Mouse (Mus musculus): ENCODE measurements at regions not wholly inside any gene's neighbourhood (a gene's known extent, or its start where the extent isn't known, plus 50 kb on each side); places are given as distances from the start of the nearest gene placed in this dataset.
A peak's percentile ranks its signal among the peaks of the same experiment; 100 is the strongest.

- ATAC-seq (ENCODE audit: insufficient number of reproducible peaks, insufficient read depth, low FRiP score, low TSS enrichment), result no peak
- Histone ChIP-seq H3K27me3 (no peaks in the 10 kb centered on the region; the same call in 1 of the 2 replicates), H3K4me2 (replicated peaks) (no peak overlapping the region), H3K36me3 (no peaks in the 10 kb centered on the region), H3K4me1 (no peaks in the 10 kb centered on the region), H3K4me3 (no peak overlapping the region), H3K9me3 (no peaks in the 10 kb centered on the region), H3K27ac (no peak overlapping the region), H3K9ac (no peak overlapping the region)
- 88% methylated on average over 2 of the region's 2 CpGs for WGBS
Observed at GRCm38 (mm10) chr13:101024971-101025370, 191.7 kb upstream of the Slc30a5 start.

GRCm38 (mm10) chr13:101019272-101019676, 186.0 kb upstream of the Slc30a5 start:
- no peak overlapping the region for H3K27ac ChIP-seq
- no peak overlapping the region for H3K4me2 ChIP-seq (replicated peaks)
- H3K4me1 ChIP-seq, result no peaks in the 10 kb centered on the region
- no peak overlapping the region for H3K4me3 ChIP-seq
- 65% methylated on average over 7 of the region's 7 CpGs for WGBS
- H3K9me3 ChIP-seq, result no peaks in the 10 kb centered on the region
- no peaks in the 10 kb centered on the region for H3K36me3 ChIP-seq
- ATAC-seq (ENCODE audit: insufficient number of reproducible peaks, insufficient read depth, low FRiP score, low TSS enrichment), result no peak
- H3K9ac ChIP-seq, result no peak overlapping the region
- H3K27me3 ChIP-seq, result no peaks in the 10 kb centered on the region

- no peaks in the 10 kb centered on the region for H3K9me3 ChIP-seq
Observed at GRCm38 (mm10) chr13:101017041-101017440, 183.8 kb upstream of the Slc30a5 start.

GRCm38 (mm10) chr13:101016181-101016580, 183.0 kb upstream of the Slc30a5 start:
- no peaks in the 10 kb centered on the region for H3K36me3 ChIP-seq
- H3K27me3 ChIP-seq, result no peaks in the 10 kb centered on the region

More at GRCm38 (mm10) chr13:101017041-101017440, 183.8 kb upstream of the Slc30a5 start:
- no peaks in the 10 kb centered on the region for H3K36me3 ChIP-seq
- no peak overlapping the region for H3K4me3 ChIP-seq
- ATAC-seq (ENCODE audit: insufficient number of reproducible peaks, insufficient read depth, low FRiP score, low TSS enrichment), result no peak
- H3K27ac ChIP-seq, result no peak overlapping the region
- H3K9ac ChIP-seq, result no peak overlapping the region
- no peaks in the 10 kb centered on the region for H3K4me1 ChIP-seq
- H3K4me2 ChIP-seq (replicated peaks), result no peak overlapping the region
- no peaks in the 10 kb centered on the region for H3K27me3 ChIP-seq
- WGBS, result 87% methylated on average over 6 of the region's 6 CpGs

GRCm38 (mm10) chr13:101015435-101015834, 182.2 kb upstream of the Slc30a5 start:
- Histone ChIP-seq H3K9ac (no peak overlapping the region), H3K36me3 (no peaks in the 10 kb centered on the region), H3K27me3 (no peaks in the 10 kb centered on the region), H3K27ac (no peak overlapping the region), H3K4me2 (replicated peaks) (no peak overlapping the region), H3K9me3 (no peaks in the 10 kb centered on the region), H3K4me3 (no peak overlapping the region), H3K4me1 (no peaks in the 10 kb centered on the region)
- no peak for ATAC-seq (ENCODE audit: insufficient number of reproducible peaks, insufficient read depth, low FRiP score, low TSS enrichment)
- WGBS, result 34% methylated on average over 3 of the region's 3 CpGs

More at GRCm38 (mm10) chr13:101016181-101016580, 183.0 kb upstream of the Slc30a5 start:
- WGBS, result 45% methylated on average over 1 of the region's 1 CpGs
- H3K9ac ChIP-seq, result no peak overlapping the region
- no peaks in the 10 kb centered on the region for H3K9me3 ChIP-seq
- no peaks in the 10 kb centered on the region for H3K4me1 ChIP-seq
- no peak overlapping the region for H3K4me3 ChIP-seq
- ATAC-seq (ENCODE audit: insufficient number of reproducible peaks, insufficient read depth, low FRiP score, low TSS enrichment), result no peak
- no peak overlapping the region for H3K27ac ChIP-seq
- no peak overlapping the region for H3K4me2 ChIP-seq (replicated peaks)

- H3K27me3 ChIP-seq, result no peaks in the 10 kb centered on the region
- ATAC-seq (ENCODE audit: insufficient number of reproducible peaks, insufficient read depth, low FRiP score, low TSS enrichment), result no peak
- 92% methylated on average over 2 of the region's 2 CpGs for WGBS
Observed at GRCm38 (mm10) chr13:101013604-101014003, 180.4 kb upstream of the Slc30a5 start.

GRCm38 (mm10) chr13:100990646-100991045, 157.4 kb upstream of the Slc30a5 start:
- Histone ChIP-seq H3K4me3 (no peak overlapping the region), H3K9ac (no peak overlapping the region)
- WGBS, result 83% methylated on average over 2 of the region's 2 CpGs

More at GRCm38 (mm10) chr13:101013604-101014003, 180.4 kb upstream of the Slc30a5 start:
- Histone ChIP-seq H3K27ac (no peak overlapping the region), H3K9ac (no peak overlapping the region), H3K9me3 (no peaks in the 10 kb centered on the region), H3K36me3 (no peaks in the 10 kb centered on the region), H3K4me2 (replicated peaks) (no peak overlapping the region), H3K4me1 (no peaks in the 10 kb centered on the region), H3K4me3 (no peak overlapping the region)

GRCm38 (mm10) chr13:100988671-100989531, 155.7 kb upstream of the Slc30a5 start:
- Histone ChIP-seq H3K36me3 (no peaks in the 10 kb centered on the region), H3K9ac (no peak overlapping the region), H3K9me3 (no peaks in the 10 kb centered on the region), H3K27me3 (no peaks in the 10 kb centered on the region), H3K27ac (0 out of 2 replicates have a peak overlapping the region, but pooled peaks have one; percentile 52), H3K4me1 (no peaks in the 10 kb centered on the region), H3K4me3 (no peak overlapping the region), H3K4me2 (replicated peaks) (no peak overlapping the region)
- no peak for ATAC-seq (ENCODE audit: insufficient number of reproducible peaks, insufficient read depth, low FRiP score, low TSS enrichment)
- 43% methylated on average over 13 of the region's 13 CpGs for WGBS

More at GRCm38 (mm10) chr13:100990646-100991045, 157.4 kb upstream of the Slc30a5 start:
- Histone ChIP-seq H3K4me1 (no peaks in the 10 kb centered on the region), H3K27me3 (no peaks in the 10 kb centered on the region), H3K27ac (no peak overlapping the region), H3K9me3 (no peaks in the 10 kb centered on the region), H3K4me2 (replicated peaks) (no peak overlapping the region), H3K36me3 (no peaks in the 10 kb centered on the region)
- ATAC-seq (ENCODE audit: insufficient number of reproducible peaks, insufficient read depth, low FRiP score, low TSS enrichment), result no peak

GRCm38 (mm10) chr13:100988116-100988515, 154.9 kb upstream of the Slc30a5 start:
- H3K4me3 ChIP-seq, result no peak overlapping the region
- no peak overlapping the region for H3K9ac ChIP-seq
- no peaks in the 10 kb centered on the region for H3K9me3 ChIP-seq
- H3K36me3 ChIP-seq, result no peaks in the 10 kb centered on the region
- ATAC-seq (ENCODE audit: insufficient number of reproducible peaks, insufficient read depth, low FRiP score, low TSS enrichment), result no peak
- H3K4me2 ChIP-seq (replicated peaks), result no peak overlapping the region
- H3K27me3 ChIP-seq, result no peaks in the 10 kb centered on the region
- H3K4me1 ChIP-seq, result no peaks in the 10 kb centered on the region
- no peak overlapping the region for H3K27ac ChIP-seq
- 86% methylated on average over 5 of the region's 5 CpGs for WGBS

- no peaks in the 10 kb centered on the region for H3K9me3 ChIP-seq
- no peaks in the 10 kb centered on the region for H3K36me3 ChIP-seq
- WGBS, result 77% methylated on average over 3 of the region's 3 CpGs
- H3K27ac ChIP-seq, result no peak overlapping the region
- no peak for ATAC-seq (ENCODE audit: insufficient number of reproducible peaks, insufficient read depth, low FRiP score, low TSS enrichment)
- no peak overlapping the region for H3K4me3 ChIP-seq
- H3K4me1 ChIP-seq, result no peaks in the 10 kb centered on the region
- no peaks in the 10 kb centered on the region for H3K27me3 ChIP-seq
- H3K9ac ChIP-seq, result no peak overlapping the region
- H3K4me2 ChIP-seq (replicated peaks), result no peak overlapping the region
Observed at GRCm38 (mm10) chr13:100975741-100976140, 142.5 kb upstream of the Slc30a5 start.

- Histone ChIP-seq H3K9ac (no peak overlapping the region), H3K27ac (no peak overlapping the region), H3K4me3 (no peak overlapping the region), H3K9me3 (no peaks in the 10 kb centered on the region), H3K4me1 (no peaks in the 10 kb centered on the region), H3K27me3 (no peaks in the 10 kb centered on the region), H3K4me2 (replicated peaks) (no peak overlapping the region), H3K36me3 (no peaks in the 10 kb centered on the region)
- 60% methylated on average over 2 of the region's 2 CpGs for WGBS
- ATAC-seq (ENCODE audit: insufficient number of reproducible peaks, insufficient read depth, low FRiP score, low TSS enrichment), result no peak
Observed at GRCm38 (mm10) chr13:100971080-100972017, 138.1 kb upstream of the Slc30a5 start.
